Mouse (Mus musculus) heart, adult 18-20 months (tissue): Measurements from ENCODE around the gene Fbxw7. TPM values are rescaled to one million over a fixed set of nuclear protein-coding genes. Genes with fewer than 3 reads are reported as not detected.

Experiments
- DNase-seq, 2 experiments: peaks; one replicate each; pipeline ENCODE4 v3.0.0; 2021 to 2022; ENCODE audit warnings: mixed read lengths in 1 of 2
- long read RNA-seq, 2 experiments: library from polyadenylated mRNA; stranded (forward); transcript quantifications; one replicate each; pipeline ENCODE4 v2.0.0; 2021
- total RNA-seq, 2 experiments: library from RNA; stranded (reverse); gene quantifications; 2 replicates each; pipeline ENCODE4 v1.2.3; 2021

Gene Fbxw7
- 10 to 100 TPM; 38.1 to 43.0 TPM for total RNA-seq
- long read RNA-seq, experiment 1, transcript Fbxw7-202 (11 exons, 3,599 nt): major isoform, 25 of 34 reads
- long read RNA-seq, experiment 1, partial matches to known transcripts: 8 of 34 reads
- long read RNA-seq, experiment 1, other reads (novel, unspliced or antisense): 1 of 34 reads
- long read RNA-seq, experiment 2, full-length matches to known transcripts: 10 of 14 reads
- long read RNA-seq, experiment 2, partial matches to known transcripts: 3 of 14 reads
- long read RNA-seq, experiment 2, other reads (novel, unspliced or antisense): 1 of 14 reads

DNA sequence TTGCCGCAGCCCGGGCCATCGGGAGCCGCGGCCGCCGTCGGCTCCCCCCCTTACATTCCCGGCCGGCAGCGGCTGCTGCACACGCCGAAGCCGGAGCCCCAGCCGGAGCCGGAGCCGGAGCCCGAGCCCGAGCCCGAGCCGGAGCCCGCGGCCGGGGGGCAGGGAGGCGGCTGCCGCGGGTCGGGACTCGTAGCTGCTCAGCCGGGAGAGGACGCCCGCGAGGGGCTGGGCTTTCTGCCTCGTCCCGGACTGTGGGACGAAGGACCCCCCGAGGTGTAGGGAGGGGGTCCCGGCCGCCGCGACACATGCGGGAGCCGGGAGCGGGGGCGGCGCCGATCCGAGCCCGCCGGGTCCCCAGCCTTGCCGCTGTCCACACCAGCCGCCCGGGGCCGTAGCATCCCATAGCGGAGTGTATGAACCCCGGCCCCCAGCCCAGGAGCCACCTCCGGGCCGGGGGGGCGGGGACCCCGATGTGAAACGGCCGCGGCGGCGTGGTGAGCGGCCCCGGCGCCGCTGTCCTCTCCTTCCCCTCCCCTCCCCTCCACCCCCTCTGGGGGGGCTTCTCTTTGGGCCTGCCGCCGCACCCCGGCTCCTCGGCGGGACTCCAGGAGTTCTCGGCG, at the start of gene Fbxw7:
Fbxw7 (plus strand) TSS at position 507 of the 620 bp plus-strand sequence.
- DNase-seq: no peak

GRCm38 (mm10) chr3:84768940-84769339, 46.1 kb upstream of the Fbxw7 start:
- no peak for DNase-seq

- DNase-seq: no peak
Measured at GRCm38 (mm10) chr3:84769411-84769810, 45.7 kb upstream of the Fbxw7 start.

GRCm38 (mm10) chr3:84770518-84770917, 44.5 kb upstream of the Fbxw7 start:
- DNase-seq: no peak

DNA sequence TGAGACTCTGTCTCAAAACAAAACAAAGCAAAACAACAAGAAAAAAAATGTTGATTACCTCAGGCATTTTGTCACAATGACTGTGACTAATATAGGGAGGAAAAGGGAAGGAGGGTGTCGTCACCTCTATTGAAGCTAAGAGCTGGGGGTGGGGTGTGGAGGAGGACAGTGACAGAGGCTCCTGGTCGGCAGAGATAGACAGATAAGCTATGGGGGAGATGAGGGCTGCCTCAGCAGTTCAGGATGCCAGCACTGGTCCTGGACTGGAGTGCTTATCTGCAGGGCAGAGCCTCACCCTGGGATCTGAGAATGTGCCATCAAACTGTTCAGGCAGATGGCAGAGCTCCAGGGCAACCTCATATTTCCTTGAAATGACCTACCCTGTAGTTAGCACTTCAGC, 43.1 kb upstream of the Fbxw7 start:
- DNase-seq: peak in 1 of 2 experiments; percentile 10

- no peak for DNase-seq
Measured at GRCm38 (mm10) chr3:84774246-84775066, 40.6 kb upstream of the Fbxw7 start.

DNA sequence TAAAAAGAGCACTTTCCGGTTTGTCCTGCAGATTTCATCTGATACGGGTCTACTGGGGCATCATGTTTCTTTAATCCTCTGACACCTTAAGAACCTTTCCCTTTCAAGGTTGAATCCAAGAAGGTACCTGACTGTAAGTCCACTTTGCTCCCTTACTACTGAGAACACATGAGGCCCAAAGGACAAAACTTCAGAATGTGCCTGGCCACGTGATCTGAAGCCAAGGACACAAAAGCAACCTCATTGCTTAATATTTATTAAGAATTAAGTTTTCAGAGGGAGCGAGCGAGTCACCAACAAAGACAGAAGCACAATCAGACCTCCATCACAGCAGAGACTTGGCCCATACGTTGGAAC, 40.0 kb upstream of the Fbxw7 start:
- DNase-seq: no peak

DNA sequence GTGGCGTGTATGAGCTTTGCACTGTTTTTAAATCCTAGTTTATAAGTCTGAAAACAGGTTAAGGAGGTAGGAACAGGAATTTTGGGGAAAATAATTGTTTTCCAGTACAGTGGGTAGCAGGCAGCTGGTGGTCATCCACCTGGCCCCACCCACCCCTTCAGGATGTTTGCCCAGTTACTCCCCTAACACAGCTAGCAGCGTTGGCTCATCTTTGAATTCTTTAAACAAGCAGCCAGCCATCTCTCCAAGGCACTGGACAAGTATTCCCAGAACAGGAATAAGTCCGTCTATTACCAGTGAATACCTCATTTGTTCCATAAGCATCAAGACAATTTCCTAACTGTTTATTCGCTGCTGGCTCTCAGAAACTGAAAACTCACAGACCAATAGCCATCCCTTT, 39.5 kb upstream of the Fbxw7 start:
- no peak for DNase-seq

DNA sequence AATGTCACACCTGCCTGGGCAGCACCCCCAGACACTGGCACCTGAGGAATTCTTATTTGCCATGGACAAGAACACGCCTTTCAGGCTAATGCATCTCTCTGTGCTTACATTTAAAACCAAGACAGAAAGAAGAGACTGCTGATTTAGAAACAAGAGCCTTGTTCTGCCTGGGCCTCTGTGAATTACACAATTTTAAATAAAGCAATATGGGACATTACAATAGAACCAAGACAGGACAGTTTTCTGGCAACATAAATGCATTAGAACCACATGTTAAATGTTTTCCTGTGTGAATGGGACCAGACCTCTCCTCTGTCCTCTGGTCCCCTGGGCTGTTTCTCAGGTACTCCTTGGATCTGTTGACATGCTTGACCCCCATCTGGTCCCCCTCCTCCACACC, 39.0 kb upstream of the Fbxw7 start:
- DNase-seq: no peak

DNA sequence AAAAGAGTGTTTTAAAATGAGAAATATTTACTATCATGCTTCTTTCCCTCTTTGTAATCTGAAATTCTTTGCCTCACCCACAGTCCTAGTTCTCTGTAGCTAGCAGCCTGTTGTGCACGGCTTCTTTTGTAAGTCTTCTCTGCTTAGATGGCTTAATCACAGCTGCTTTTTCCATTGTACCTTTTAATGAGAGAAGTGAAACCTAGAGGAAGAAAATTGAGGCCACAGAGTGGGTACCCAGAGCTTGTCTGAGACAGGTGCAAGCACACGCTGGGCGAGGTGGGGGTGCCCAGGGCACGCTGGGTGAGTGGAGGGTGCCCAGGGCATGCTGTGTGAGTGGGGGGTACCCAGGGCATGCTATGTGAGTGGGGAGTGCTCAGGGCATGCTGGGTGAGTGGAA, 27.2 kb upstream of the Fbxw7 start:
- DNase-seq: no peak

DNA sequence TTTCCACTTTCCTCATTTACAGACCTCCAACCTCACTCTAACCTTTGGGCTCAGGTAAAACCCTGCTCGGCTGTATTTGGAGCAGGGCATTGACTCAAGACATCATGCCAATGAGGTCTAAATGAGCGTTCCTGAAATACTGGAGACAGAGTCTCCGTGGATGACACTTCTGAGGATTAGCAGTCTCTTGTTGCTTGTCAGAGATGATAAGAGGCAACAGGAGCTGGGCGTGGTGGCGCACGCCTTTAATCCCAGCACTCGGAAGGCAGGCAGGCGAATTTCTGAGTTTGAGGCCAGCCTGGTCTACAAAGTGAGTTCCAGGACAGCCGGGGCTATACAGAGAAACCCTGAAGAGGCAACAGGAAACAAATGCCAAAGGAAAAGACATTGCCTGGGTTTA, 11.0 kb upstream of the Fbxw7 start:
- no peak for DNase-seq

DNA sequence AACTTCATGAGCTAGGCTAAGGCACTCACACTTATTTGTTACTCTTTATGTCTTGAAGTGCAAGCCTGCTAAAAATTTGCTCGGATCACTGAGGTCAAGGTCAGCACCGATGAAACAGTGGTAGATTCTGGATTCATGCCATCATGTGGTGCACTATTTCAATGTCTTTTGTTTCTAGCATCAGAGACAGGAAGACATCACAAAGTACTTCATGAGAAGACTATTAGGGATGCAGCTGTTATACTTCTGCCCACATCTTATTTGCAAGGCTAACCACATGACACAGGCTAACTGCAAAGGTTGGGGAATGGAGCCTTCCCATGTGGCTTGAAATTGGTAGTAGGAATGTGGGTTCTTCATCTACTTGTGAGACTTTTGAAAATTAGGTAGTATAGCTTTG, 8.9 kb upstream of the Fbxw7 start:
- DNase-seq: no peak

GRCm38 (mm10) chr3:84807826-84808225, 7.2 kb upstream of the Fbxw7 start:
- DNase-seq: no peak

DNA sequence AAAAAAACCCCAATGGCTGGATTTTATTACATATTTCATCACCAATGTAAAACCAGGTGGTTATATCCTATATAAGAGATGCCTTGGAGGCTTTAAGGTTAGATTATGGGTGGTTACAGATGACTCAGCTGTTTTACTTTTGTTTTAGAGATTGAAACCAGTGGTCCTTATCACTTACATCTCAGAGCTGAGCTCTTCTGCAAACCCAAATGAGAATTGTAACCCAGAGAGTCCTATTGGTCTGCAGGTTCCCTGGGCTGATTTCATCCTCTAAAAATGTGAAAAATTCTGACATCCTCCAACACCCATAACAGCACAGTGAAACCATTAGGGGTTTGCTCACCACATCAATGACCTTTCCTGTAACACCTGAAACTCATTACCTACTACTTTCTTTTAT, 6.2 kb upstream of the Fbxw7 start:
- no peak for DNase-seq

DNA sequence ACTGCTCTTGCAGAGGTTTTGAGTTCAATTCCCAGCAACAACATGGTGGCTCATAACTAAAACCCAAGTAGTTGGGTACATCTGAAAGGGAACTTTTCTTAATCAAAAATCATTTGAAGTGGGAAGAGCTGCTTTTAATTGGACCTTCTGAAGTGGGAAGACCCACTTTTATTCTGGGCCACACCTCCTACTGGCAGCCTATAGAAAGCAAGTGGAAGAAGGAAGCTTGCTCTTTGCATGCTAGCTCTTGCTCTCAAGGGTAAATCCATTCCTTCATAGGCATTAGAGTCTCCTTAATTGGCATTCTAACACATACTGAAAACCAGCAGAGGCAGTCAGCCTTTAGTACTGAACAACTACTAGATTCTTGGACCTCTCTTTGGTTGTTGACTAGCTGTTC, 4.3 kb upstream of the Fbxw7 start:
- no peak for DNase-seq

- no peak for DNase-seq
Measured at GRCm38 (mm10) chr3:84813436-84814156, 1.5 kb upstream of the Fbxw7 start.

DNA sequence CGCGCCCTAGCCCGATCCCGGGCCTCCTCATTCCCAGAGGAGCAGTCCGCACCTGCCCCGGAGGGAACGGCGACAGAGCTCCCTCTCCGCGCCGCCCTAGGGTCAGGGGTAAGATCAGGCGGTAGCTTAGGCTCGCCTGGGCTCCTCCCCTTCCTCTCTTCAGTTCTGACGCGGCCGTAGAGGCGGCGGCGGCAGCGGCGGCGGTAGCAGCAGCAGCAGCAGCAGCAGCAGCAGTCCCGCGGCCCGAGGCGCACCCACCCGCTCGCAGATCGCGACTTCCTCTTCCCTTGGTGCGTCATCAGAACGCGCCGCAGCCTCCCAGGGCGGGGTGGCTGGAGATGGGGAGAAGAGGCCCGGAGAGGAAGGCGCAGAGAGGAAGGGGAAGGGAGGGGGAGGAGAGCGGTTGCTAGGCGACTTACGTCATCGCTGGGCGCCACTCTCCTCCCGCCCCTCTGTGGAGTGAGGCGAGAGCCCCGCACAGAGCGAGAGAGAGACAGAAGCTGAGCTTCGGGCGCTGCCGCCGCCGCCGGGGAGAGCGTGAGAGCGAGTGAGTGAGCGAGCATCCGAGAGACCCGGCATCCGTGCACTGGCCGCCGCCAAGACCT, 809 bp upstream of the Fbxw7 start:
- DNase-seq: peak; percentile 100

GRCm38 (mm10) chr3:84815461-84815860, 393 bp downstream of the Fbxw7 start:
- peak in 1 of 2 experiments; percentile 56 for DNase-seq

GRCm38 (mm10) chr3:84816951-84817350, 1.9 kb downstream of the Fbxw7 start:
- DNase-seq: no peak

DNA sequence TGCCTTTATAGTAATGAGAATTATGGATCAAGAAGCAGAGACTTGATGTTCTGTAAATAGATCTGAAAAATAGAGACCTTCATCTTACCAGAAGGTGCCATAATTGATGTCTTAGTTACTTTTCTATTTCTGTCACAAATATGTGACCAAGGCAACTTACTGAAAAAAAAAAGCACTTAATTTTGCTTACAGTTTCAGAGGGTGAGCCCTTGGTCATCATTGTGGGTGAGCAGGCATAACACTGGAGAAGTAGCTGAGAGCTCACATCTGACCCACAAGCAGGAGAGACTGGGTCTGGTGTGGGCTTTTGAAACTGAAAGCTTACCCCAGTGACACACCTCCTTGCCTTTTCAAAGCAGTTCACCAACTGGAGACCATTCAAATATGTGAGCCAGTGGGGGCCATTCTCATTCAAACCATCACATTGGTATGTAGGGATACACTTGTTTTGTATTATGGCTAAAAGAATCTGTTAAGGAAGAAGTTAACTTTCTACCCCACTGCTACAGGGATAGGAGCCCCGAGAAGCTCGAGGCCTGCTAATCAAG, 5.7 kb downstream of the Fbxw7 start:
- DNase-seq: no peak

- DNase-seq: no peak
Measured at GRCm38 (mm10) chr3:84825990-84826389, 10.9 kb downstream of the Fbxw7 start.

GRCm38 (mm10) chr3:84826405-84826804, 11.3 kb downstream of the Fbxw7 start:
- DNase-seq: peak; percentile 33 to 38
